Mouse (Mus musculus) lung, embryonic 15.5 days (tissue): ENCODE results near the gene Naglu. TPM values are rescaled to one million over a fixed set of nuclear protein-coding genes. Genes with fewer than 3 reads are reported as not detected.

Source experiments
- microRNA-seq: library from miRNA; unstranded; fragments of <30 nt; microRNA quantifications from one replicate; pipeline ENCODE4, GENCODE M21; 2016
- polyA plus RNA-seq: library from polyadenylated mRNA; unstranded; fragments of >200 nt; fragmentation: Nextera tagmentation; extraction: Ambion mirVana; gene quantifications from 2 replicates; pipeline ENCODE4 v1.2.1, GENCODE M21; 2015

The Naglu gene
- polyA plus RNA-seq, 1 experiment from 2014 or later: 22.5 TPM

Small RNA genes within 50 kb of the gene (microRNA-seq; reads per million reads assigned to microRNA genes)
- gene Mir6928: 0.93 reads per million

Other genes starting within 250 kb of the Naglu start
- 28.1 TPM in 2 replicates for gene Stat5b, start 219.3 kb upstream of the Naglu start, polyA plus RNA-seq
- gene Stat5a, start 210.7 kb upstream of the Naglu start, polyA plus RNA-seq: 8.2 and 9.5 TPM in 2 replicates
- gene Stat3, start 130.5 kb upstream of the Naglu start, polyA plus RNA-seq: 41.2 and 53.4 TPM in 2 replicates
- 392 and 425 TPM in 2 replicates for gene Cavin1, start 99.1 kb upstream of the Naglu start, polyA plus RNA-seq
- 36.7 and 37.8 TPM in 2 replicates for gene Atp6v0a1, start 60.6 kb upstream of the Naglu start, polyA plus RNA-seq
- gene Hsd17b1, start 8.4 kb downstream of the Naglu start, polyA plus RNA-seq: 0.11 and 0.15 TPM in 2 replicates
- 42.8 and 43.2 TPM in 2 replicates for gene Coasy, start 12.6 kb downstream of the Naglu start, polyA plus RNA-seq
- gene Mlx, start 17.3 kb downstream of the Naglu start, polyA plus RNA-seq: 43.4 and 54.1 TPM in 2 replicates
- gene Psmc3ip, start 25.4 kb downstream of the Naglu start, polyA plus RNA-seq: 35.1 and 37.5 TPM in 2 replicates
- 21.8 and 22.1 TPM in 2 replicates for gene Retreg3, start 49.9 kb downstream of the Naglu start, polyA plus RNA-seq
- gene Tubg1, start 49.9 kb downstream of the Naglu start, polyA plus RNA-seq: 89.6 and 90.6 TPM in 2 replicates
- 3.5 and 3.6 TPM in 2 replicates for gene Tubg2, start 85.9 kb downstream of the Naglu start, polyA plus RNA-seq
- 1.1 and 1.4 TPM in 2 replicates for gene Cntnap1, start 100.5 kb downstream of the Naglu start, polyA plus RNA-seq
- 19.8 and 19.9 TPM in 2 replicates for gene Plekhh3, start 101.3 kb downstream of the Naglu start, polyA plus RNA-seq
- gene Ccr10, start 105.4 kb downstream of the Naglu start, polyA plus RNA-seq: 0.24 and 0.55 TPM in 2 replicates
- gene Ezh1, start 156.5 kb downstream of the Naglu start, polyA plus RNA-seq: 16.2 and 19.2 TPM in 2 replicates
- gene Ramp2, start 176.0 kb downstream of the Naglu start, polyA plus RNA-seq: 264 and 286 TPM in 2 replicates
- gene Vps25, start 183.7 kb downstream of the Naglu start, polyA plus RNA-seq: 127 and 128 TPM in 2 replicates
- 3.7 and 5.0 TPM in 2 replicates for gene Wnk4, start 190.6 kb downstream of the Naglu start, polyA plus RNA-seq
- gene Cntd1, start 209.0 kb downstream of the Naglu start, polyA plus RNA-seq: 1.3 and 1.7 TPM in 2 replicates
- gene Coa3, start 209.1 kb downstream of the Naglu start, polyA plus RNA-seq: 189 and 194 TPM in 2 replicates
- 146 and 165 TPM in 2 replicates for gene Becn1, start 232.3 kb downstream of the Naglu start, polyA plus RNA-seq
- gene Psme3, start 246.2 kb downstream of the Naglu start, polyA plus RNA-seq: 130 and 133 TPM in 2 replicates